Mouse (Mus musculus): Measurements from ENCODE around the gene Oxnad1. TPM values are rescaled to one million over a fixed set of nuclear protein-coding genes. Genes with fewer than 3 reads are reported as not detected.

Gene Oxnad1
- total and polyA plus RNA-seq, 3 experiments = 47.6 to 111 (median 77.7) TPM

- TF ChIP-seq UBTF (IDR thresholded peaks at IDR 0.05; ENCODE audit: low read depth, low read length) (no peak), TCF12 (IDR thresholded peaks at IDR 0.05; ENCODE audit: low read depth, low read length) (no peak), MAZ (IDR thresholded peaks at IDR 0.05; ENCODE audit: low read depth, low read length) (no peak), USF1 (IDR thresholded peaks at IDR 0.05; ENCODE audit: low read depth, low read length) (no peak), ZMIZ1 (IDR thresholded peaks at IDR 0.05; ENCODE audit: low read depth, low read length) (no peak)
- dilution Hi-C loops (cut with MboI; ENCODE audit: extremely low pct_ligation_motif_present, extremely low pct_unique_long_range_greater_than_20kb, low sequenced_read_pairs) = no loop called here
These were observed 38.8 kb upstream of the Oxnad1 start for GRCm38 (mm10) chr14:32046357-32046756.

GRCm38 (mm10) chr14:32050171-32050570, 35.0 kb upstream of the Oxnad1 start:
- Histone ChIP-seq H3K9ac (ENCODE audit: insufficient read depth, low read depth) (no peak overlapping the region), H3K79me2 (replicated peaks; ENCODE audit: control insufficient read depth, extremely low read depth, insufficient read depth, poor library complexity, severe bottlenecking) (no peaks in the 10 kb centered on the region), H3K4me3 (replicated peaks in 1 of 3; ENCODE audit: low read depth in 2 of 3, low read length in 2 of 3, poor library complexity in 1 of 3) (no peak overlapping the region), H3K4me1 (ENCODE audit: control insufficient read depth in 1 of 2, insufficient read depth in 2 of 2) (peaks cover 0 to 2% of the 10 kb centered on the region in 2 experiments; a peak in 1 of 4 replicates), H3K9me3 (replicated peaks; ENCODE audit: low read length) (no peaks in the 10 kb centered on the region), H3K27ac (ENCODE audit: insufficient read depth, low read depth) (no peak overlapping the region), H3K27me3 (replicated peaks) (no peaks in the 10 kb centered on the region), H3K4me2 (ENCODE audit: insufficient read depth, low read depth, poor library complexity, severe bottlenecking) (no peak overlapping the region), H3K36me3 (replicated peaks in 1 of 2; ENCODE audit: control insufficient read depth in 1 of 2, insufficient read depth in 1 of 2, low read length in 1 of 2) (no peaks in the 10 kb centered on the region)
- in situ Hi-C loops (cut with MboI; ENCODE audit: low pct_ligation_motif_present, low pct_unique_long_range_greater_than_20kb, low sequenced_read_pairs) (no loop called here), dilution Hi-C loops (cut with MboI; ENCODE audit: extremely low pct_ligation_motif_present, extremely low pct_unique_long_range_greater_than_20kb, low sequenced_read_pairs) (no loop called here)
- DNase-seq (ENCODE audit: extremely low read depth) = no peak
- TF ChIP-seq BHLHE40 (IDR thresholded peaks at IDR 0.05; ENCODE audit: low read depth, low read length) (no peak), KAT2A (IDR thresholded peaks at IDR 0.05; ENCODE audit: insufficient replicate concordance, low read length) (no peak), CTCF (conservative IDR thresholded peaks at IDR 0.05 in 1 of 2, IDR thresholded peaks at IDR 0.05 in 1 of 2; ENCODE audit: low read depth in 2 of 2, low read length in 2 of 2) (no peak), UBTF (IDR thresholded peaks at IDR 0.05; ENCODE audit: low read depth, low read length) (no peak), CHD1 (IDR thresholded peaks at IDR 0.05; ENCODE audit: low read depth, low read length) (no peak), GABPA (IDR thresholded peaks at IDR 0.05; ENCODE audit: insufficient replicate concordance, low read depth, low read length) (no peak), MXI1 (IDR thresholded peaks at IDR 0.05; ENCODE audit: low read depth, low read length) (no peak)

More at GRCm38 (mm10) chr14:32046357-32046756, 38.8 kb upstream of the Oxnad1 start:
- Histone ChIP-seq H3K27ac (ENCODE audit: insufficient read depth, low read depth) (no peak overlapping the region), H3K36me3 (replicated peaks in 1 of 2; ENCODE audit: control insufficient read depth in 1 of 2, insufficient read depth in 1 of 2, low read length in 1 of 2) (no peaks in the 10 kb centered on the region), H3K4me3 (replicated peaks in 1 of 3; ENCODE audit: low read depth in 2 of 3, low read length in 2 of 3, poor library complexity in 1 of 3) (no peak overlapping the region), H3K79me2 (replicated peaks; ENCODE audit: control insufficient read depth, extremely low read depth, insufficient read depth, poor library complexity, severe bottlenecking) (no peaks in the 10 kb centered on the region), H3K9ac (ENCODE audit: insufficient read depth, low read depth) (no peak overlapping the region), H3K27me3 (replicated peaks) (no peaks in the 10 kb centered on the region), H3K9me3 (replicated peaks; ENCODE audit: low read length) (no peaks in the 10 kb centered on the region), H3K4me2 (ENCODE audit: insufficient read depth, low read depth, poor library complexity, severe bottlenecking) (no peak overlapping the region), H3K4me1 (ENCODE audit: control insufficient read depth in 1 of 2, insufficient read depth in 2 of 2) (peaks cover 0 to 2% of the 10 kb centered on the region in 2 experiments; a peak in 1 of 4 replicates)
- in situ Hi-C loops (cut with MboI; ENCODE audit: low pct_ligation_motif_present, low pct_unique_long_range_greater_than_20kb, low sequenced_read_pairs) = loop anchor here (25.0 kb wide), 1 partner anchor 234 kb away; no protein-coding TSS in a partner anchor
- no peak for DNase-seq (ENCODE audit: extremely low read depth)

GRCm38 (mm10) chr14:32053895-32054294, 31.3 kb upstream of the Oxnad1 start:
- no peak overlapping the region for H3K4me2 ChIP-seq (ENCODE audit: insufficient read depth, low read depth, poor library complexity, severe bottlenecking)
- H3K4me1 ChIP-seq (ENCODE audit: control insufficient read depth in 1 of 2, insufficient read depth in 2 of 2) = no peaks in the 10 kb centered on the region
- no peak overlapping the region for H3K27ac ChIP-seq (ENCODE audit: insufficient read depth, low read depth)
- no peak for DNase-seq (ENCODE audit: extremely low read depth)
- in situ Hi-C loops (cut with MboI; ENCODE audit: low pct_ligation_motif_present, low pct_unique_long_range_greater_than_20kb, low sequenced_read_pairs) = no loop called here
- H3K79me2 ChIP-seq (replicated peaks; ENCODE audit: control insufficient read depth, extremely low read depth, insufficient read depth, poor library complexity, severe bottlenecking) = no peaks in the 10 kb centered on the region
- H3K36me3 ChIP-seq (replicated peaks in 1 of 2; ENCODE audit: control insufficient read depth in 1 of 2, insufficient read depth in 1 of 2, low read length in 1 of 2) = no peaks in the 10 kb centered on the region
- TF ChIP-seq ZKSCAN1 (IDR thresholded peaks at IDR 0.05; ENCODE audit: borderline replicate concordance, low read depth, low read length) = no peak
- TF ChIP-seq CTCF (conservative IDR thresholded peaks at IDR 0.05 in 1 of 2, IDR thresholded peaks at IDR 0.05 in 1 of 2; ENCODE audit: low read depth in 2 of 2, low read length in 2 of 2) = no peak
- TF ChIP-seq RCOR1 (conservative IDR thresholded peaks at IDR 0.05; ENCODE audit: low read depth, low read length) = no peak
- TF ChIP-seq MEF2A (IDR thresholded peaks at IDR 0.05; ENCODE audit: borderline replicate concordance, low read depth, low read length) = no peak
- no peak for TF ChIP-seq SIN3A (IDR thresholded peaks at IDR 0.05; ENCODE audit: low read length)
- no peak for TF ChIP-seq MAZ (IDR thresholded peaks at IDR 0.05; ENCODE audit: low read depth, low read length)
- no peak for TF ChIP-seq EP300 (IDR thresholded peaks at IDR 0.05; ENCODE audit: low read length)
- TF ChIP-seq CHD1 (IDR thresholded peaks at IDR 0.05; ENCODE audit: low read depth, low read length) = no peak
- no peak for TF ChIP-seq ZNF384 (IDR thresholded peaks at IDR 0.05; ENCODE audit: low read depth, low read length)
- TF ChIP-seq USF1 (IDR thresholded peaks at IDR 0.05; ENCODE audit: low read depth, low read length) = no peak
- no peak for TF ChIP-seq POLR2A (IDR thresholded peaks at IDR 0.05; ENCODE audit: low read depth, low read length)
- TF ChIP-seq MYC (IDR thresholded peaks at IDR 0.05; ENCODE audit: low read depth, low read length) = no peak
- no peak for TF ChIP-seq SMC3 (IDR thresholded peaks at IDR 0.05; ENCODE audit: low read depth, low read length)
- no peak for TF ChIP-seq ZC3H11A (IDR thresholded peaks at IDR 0.05; ENCODE audit: low read depth, low read length)
- no peak for TF ChIP-seq POLR2AphosphoS2 (IDR thresholded peaks at IDR 0.05; ENCODE audit: low read depth, low read length)
- no peak for TF ChIP-seq MXI1 (IDR thresholded peaks at IDR 0.05; ENCODE audit: low read depth, low read length)
- TF ChIP-seq JUND (conservative IDR thresholded peaks at IDR 0.05; ENCODE audit: low read depth, low read length) = no peak
- TF ChIP-seq MAFK (IDR thresholded peaks at IDR 0.05; ENCODE audit: insufficient replicate concordance, low read length) = no peak
- no peak for TF ChIP-seq BHLHE40 (IDR thresholded peaks at IDR 0.05; ENCODE audit: low read depth, low read length)
- no peaks in the 10 kb centered on the region for H3K27me3 ChIP-seq (replicated peaks)
- dilution Hi-C loops (cut with MboI; ENCODE audit: extremely low pct_ligation_motif_present, extremely low pct_unique_long_range_greater_than_20kb, low sequenced_read_pairs) = no loop called here
- no peak overlapping the region for H3K9ac ChIP-seq (ENCODE audit: insufficient read depth, low read depth)
- no peak overlapping the region for H3K4me3 ChIP-seq (replicated peaks in 1 of 3; ENCODE audit: low read depth in 2 of 3, low read length in 2 of 3, poor library complexity in 1 of 3)
- H3K9me3 ChIP-seq (replicated peaks; ENCODE audit: low read length) = peaks cover 3% of the 10 kb centered on the region
